Mouse (Mus musculus): ENCODE measurements around the gene Dnaaf5. TPM values are rescaled to one million over a fixed set of nuclear protein-coding genes. Genes with fewer than 3 reads are reported as not detected.

Dnaaf5 gene
- polyA plus RNA-seq, 1 experiment from 2014 or later = 5.8 TPM

DNA sequence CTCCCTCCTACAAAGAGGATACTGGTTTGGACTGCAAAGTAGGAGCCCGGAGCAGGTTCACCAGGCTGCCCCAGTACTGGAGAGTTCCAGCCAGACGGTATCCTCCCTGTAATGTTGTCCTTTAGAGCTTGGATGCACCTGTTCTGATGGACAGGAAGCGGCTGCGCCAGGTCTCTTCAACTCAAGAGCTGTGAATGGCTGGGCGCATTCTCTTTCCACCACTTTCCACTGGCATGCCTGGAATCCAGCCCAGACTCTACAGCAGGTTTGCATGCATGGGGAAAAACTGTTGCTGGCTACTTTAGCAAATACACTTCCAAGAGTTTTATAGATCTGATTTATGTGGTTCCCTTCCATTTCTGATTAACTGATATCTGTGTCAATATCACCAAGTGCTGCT lies 8.7 kb upstream of the Dnaaf5 start:
- Histone ChIP-seq H3K9me3 (no peaks in the 10 kb centered on the region), H3K4me3 (no peak overlapping the region; the same call in 1 of the 2 replicates), H3K27me3 (replicated peaks) (peaks cover 5% of the 10 kb centered on the region; the same call in 1 of the 2 replicates), H3K9ac (no peak overlapping the region), H3K27ac (replicated peaks) (peak overlapping the region; percentile 71), H3K4me2 (peak overlapping the region; percentile 39), H3K4me1 (peaks cover 16% of the 10 kb centered on the region), H3K36me3 (0 out of 2 replicates have a peak, but pooled peaks cover 3% of the 10 kb centered on the region)
- no peak for ATAC-seq (ENCODE audit: extremely low read depth, insufficient number of reproducible peaks, low FRiP score, low TSS enrichment)
- 31% methylated on average over 5 of the region's 5 CpGs for WGBS

DNA sequence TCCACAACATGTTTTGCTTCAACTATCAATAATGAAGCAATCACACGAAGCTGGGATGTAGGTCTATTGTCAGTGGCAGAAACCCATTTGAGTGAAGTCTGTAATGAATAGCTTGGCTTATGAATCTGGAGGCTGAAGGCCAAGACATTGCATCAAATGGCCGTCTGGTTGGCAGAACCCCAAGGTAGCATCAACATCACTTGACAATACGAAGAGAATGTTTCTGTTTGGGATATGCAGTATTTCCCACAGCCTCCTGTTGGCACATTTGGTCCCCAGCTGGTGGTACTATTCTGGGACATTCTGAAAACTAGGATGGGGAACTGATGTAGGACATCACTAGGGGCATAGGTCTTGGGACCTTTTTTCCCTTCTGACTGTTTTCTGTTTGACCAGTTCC lies 6.1 kb upstream of the Dnaaf5 start:
- Histone ChIP-seq H3K4me1 (peaks cover 26% of the 10 kb centered on the region), H3K9ac (no peak overlapping the region), H3K27me3 (replicated peaks) (no peaks in the 10 kb centered on the region), H3K4me3 (no peak overlapping the region), H3K36me3 (0 out of 2 replicates have a peak, but pooled peaks cover 3% of the 10 kb centered on the region), H3K4me2 (no peak overlapping the region), H3K27ac (replicated peaks) (no peak overlapping the region), H3K9me3 (no peaks in the 10 kb centered on the region)
- no peak for ATAC-seq (ENCODE audit: extremely low read depth, insufficient number of reproducible peaks, low FRiP score, low TSS enrichment)
- 78% methylated on average over 3 of the region's 3 CpGs for WGBS

DNA sequence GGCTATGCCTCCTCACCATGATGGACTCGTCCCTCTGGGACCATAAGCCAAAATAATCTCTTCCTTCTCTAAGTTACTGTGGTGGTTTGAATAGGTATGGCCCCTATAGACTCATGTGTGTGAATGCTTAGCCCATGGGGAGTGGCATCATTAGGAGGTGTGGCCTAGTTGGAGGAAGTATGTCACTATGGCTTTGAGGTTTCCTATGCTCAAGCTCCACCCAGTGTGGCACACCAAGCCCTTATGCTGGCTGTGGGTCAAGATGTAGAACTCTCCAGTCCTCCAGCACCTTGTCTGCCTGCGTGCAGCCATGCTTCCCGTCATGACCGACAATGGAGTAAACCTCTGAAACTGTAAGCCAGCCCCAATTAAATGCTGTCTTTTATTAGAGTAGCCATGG lies 4.3 kb upstream of the Dnaaf5 start:
- H3K36me3 ChIP-seq = 0 out of 2 replicates have a peak, but pooled peaks cover 3% of the 10 kb centered on the region
- no peaks in the 10 kb centered on the region for H3K27me3 ChIP-seq (replicated peaks)
- no peak for ATAC-seq (ENCODE audit: extremely low read depth, insufficient number of reproducible peaks, low FRiP score, low TSS enrichment)
- no peak overlapping the region for H3K4me3 ChIP-seq
- H3K4me2 ChIP-seq = no peak overlapping the region
- H3K9ac ChIP-seq = no peak overlapping the region
- H3K9me3 ChIP-seq = no peaks in the 10 kb centered on the region
- peaks cover 28% of the 10 kb centered on the region for H3K4me1 ChIP-seq
- 83% methylated on average over 4 of the region's 4 CpGs for WGBS
- H3K27ac ChIP-seq (replicated peaks) = no peak overlapping the region

DNA sequence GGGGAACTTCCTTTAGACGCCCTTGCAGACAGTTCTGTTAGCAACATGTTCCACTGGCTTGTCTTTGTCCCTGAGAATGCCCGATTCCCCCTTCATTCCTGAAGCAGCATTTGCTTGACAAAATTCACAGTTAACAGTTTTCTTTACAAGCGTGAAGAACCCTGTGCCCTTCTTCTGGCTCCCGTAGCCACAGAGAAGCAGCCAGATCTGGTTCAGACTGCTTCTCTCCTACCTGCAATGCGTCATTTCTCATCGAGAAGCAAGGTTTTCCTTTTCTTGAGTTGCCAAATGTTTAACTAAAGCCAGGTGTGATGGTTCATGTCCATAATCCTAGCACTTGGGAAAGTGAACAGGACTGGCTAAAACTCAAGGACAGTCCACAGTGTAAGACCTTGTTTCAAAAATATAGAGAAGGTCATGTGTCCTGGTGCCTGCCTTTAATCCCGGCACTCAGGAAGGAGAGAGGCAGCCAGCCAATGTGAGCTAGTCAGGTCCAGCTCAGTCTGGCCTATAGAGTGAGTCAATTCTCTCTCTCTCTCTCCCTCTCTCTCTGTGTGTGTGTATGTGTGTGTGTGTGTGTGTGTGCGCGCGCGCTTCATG lies 3.4 kb upstream of the Dnaaf5 start:
- peak overlapping the region; percentile 53 for H3K27ac ChIP-seq (replicated peaks)
- no peak overlapping the region for H3K9ac ChIP-seq
- peaks cover 28% of the 10 kb centered on the region for H3K4me1 ChIP-seq
- H3K27me3 ChIP-seq (replicated peaks) = no peaks in the 10 kb centered on the region
- 0 out of 2 replicates have a peak, but pooled peaks cover 3% of the 10 kb centered on the region for H3K36me3 ChIP-seq
- WGBS = 79% methylated on average over 11 of the region's 11 CpGs
- H3K4me2 ChIP-seq = no peak overlapping the region
- no peak overlapping the region for H3K4me3 ChIP-seq
- no peaks in the 10 kb centered on the region for H3K9me3 ChIP-seq
- no peak for ATAC-seq (ENCODE audit: extremely low read depth, insufficient number of reproducible peaks, low FRiP score, low TSS enrichment)

DNA sequence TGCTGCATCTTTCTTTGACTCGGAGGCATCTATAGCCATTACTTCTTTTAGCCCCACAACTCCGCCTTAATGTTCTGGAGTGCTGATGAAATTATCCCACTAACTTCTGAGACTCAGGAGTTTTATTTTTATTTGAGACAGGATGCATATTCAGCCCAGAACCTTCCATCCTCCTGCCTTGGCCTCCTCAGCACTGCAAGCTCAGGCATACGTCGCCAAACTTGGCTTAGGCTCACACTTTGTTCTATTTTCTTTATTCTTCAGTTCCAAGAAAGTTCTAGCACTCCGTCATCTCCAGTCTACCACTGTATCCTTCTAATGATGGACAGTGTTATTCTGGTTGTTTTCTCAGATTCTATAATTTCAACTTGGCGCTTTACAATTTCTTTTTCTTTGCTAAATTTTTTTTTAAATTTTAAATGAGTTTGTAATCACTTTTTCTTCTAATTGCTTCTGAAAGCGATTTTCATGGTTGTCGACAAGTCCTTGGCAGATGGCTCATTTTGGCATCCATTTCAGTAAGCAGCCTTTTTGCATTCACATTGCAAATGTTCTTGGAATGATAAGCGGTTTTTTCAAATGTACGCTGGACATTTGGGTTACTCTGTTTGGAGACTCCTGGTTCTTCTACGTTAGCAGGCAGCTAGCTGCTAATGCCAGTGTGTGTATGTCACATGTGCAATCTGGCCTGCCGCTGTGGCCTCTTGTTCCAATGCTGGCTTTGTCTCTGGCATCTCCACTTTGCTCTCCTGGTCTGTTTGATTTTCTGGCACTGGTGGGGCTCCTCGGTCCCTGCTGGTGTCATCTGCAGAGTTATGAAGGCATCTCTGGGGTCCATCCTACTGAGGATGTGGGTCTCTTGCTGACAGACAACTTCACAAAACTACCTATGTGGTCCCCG lies 2.6 kb upstream of the Dnaaf5 start:
- no peak overlapping the region for H3K27ac ChIP-seq (replicated peaks)

DNA sequence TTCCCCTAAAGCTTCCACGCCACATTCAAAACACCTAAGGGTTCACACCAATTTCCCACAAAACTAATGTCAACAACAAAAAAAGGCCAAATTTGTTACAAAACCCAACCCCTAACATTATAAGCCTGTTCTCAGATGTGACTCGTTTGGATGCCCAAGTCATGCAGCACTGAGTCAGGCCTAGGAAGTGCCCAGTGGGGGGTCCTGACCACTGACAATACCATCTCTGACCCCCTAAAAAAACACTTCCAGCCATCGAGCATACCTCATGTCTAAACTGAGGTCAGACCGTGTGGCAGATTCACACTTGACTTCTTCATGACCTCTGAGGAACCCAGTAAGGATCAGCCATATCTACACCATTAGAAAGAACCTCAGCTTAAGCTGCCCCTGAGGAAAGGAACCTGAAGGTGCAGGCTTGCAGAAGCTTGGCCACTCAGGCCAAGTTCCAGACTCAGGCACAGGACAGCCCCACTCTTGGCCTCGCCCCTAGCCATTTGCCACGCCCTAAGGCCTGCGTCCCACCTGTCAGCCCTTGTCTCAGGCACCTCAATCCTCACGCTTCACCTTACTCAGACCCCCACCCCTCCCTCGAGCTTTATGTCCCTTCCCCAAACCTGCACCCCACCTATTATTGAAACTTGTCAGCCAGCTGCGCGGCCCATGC lies 884 bp upstream of the Dnaaf5 start:
- Histone ChIP-seq H3K4me2 (peak overlapping the region; percentile 95), H3K27ac (replicated peaks) (peak overlapping the region; percentile 69), H3K4me1 (peaks cover 29% of the 10 kb centered on the region), H3K4me3 (peak overlapping the region; percentile 95), H3K27me3 (replicated peaks) (no peaks in the 10 kb centered on the region), H3K36me3 (peaks cover 25% of the 10 kb centered on the region), H3K9me3 (no peaks in the 10 kb centered on the region), H3K9ac (peak overlapping the region; percentile 68)
- peak; percentile 35; the same call in 1 of the 2 replicates for ATAC-seq (ENCODE audit: extremely low read depth, insufficient number of reproducible peaks, low FRiP score, low TSS enrichment)
- 29% methylated on average over 11 of the region's 11 CpGs for WGBS

More for the DNA sequence above, 2.6 kb upstream of the Dnaaf5 start:
- H3K4me2 ChIP-seq = no peak overlapping the region
- H3K36me3 ChIP-seq = peaks cover 7% of the 10 kb centered on the region; the same call in 1 of the 2 replicates
- H3K4me1 ChIP-seq = peaks cover 29% of the 10 kb centered on the region
- no peak overlapping the region; the same call in 1 of the 2 replicates for H3K9ac ChIP-seq
- no peak overlapping the region for H3K4me3 ChIP-seq
- ATAC-seq (ENCODE audit: extremely low read depth, insufficient number of reproducible peaks, low FRiP score, low TSS enrichment) = no peak
- 85% methylated on average over 14 of the region's 14 CpGs for WGBS
- no peaks in the 10 kb centered on the region for H3K9me3 ChIP-seq
- no peaks in the 10 kb centered on the region for H3K27me3 ChIP-seq (replicated peaks)

DNA sequence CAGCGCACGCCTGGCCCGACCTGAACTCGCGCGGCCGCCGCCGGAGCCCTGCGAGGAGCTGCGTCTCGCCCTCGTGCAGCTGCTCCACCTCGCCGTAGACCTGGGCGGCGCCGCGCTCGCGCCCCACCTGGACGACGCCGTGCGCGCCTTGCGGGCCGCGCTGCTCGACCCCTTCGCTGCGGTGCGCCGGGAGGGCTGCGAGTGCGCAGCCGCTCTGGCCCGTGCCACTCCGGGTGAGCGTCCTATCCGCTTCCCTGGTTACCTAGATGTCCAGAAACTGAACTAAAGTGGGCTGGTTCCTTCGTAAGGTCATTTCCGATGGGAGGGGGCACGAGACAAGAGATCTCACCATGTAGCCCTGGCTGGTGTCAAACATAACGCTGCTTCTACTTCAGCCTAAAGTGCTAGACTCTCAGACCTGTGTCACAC lies 594 bp downstream of the Dnaaf5 start:
- Histone ChIP-seq H3K4me2 (peak overlapping the region; percentile 95), H3K36me3 (peaks cover 37% of the 10 kb centered on the region), H3K9ac (peak overlapping the region; percentile 92), H3K27ac (replicated peaks) (peak overlapping the region; percentile 56), H3K4me3 (peak overlapping the region; percentile 95), H3K4me1 (peaks cover 29% of the 10 kb centered on the region), H3K27me3 (replicated peaks) (no peaks in the 10 kb centered on the region), H3K9me3 (no peaks in the 10 kb centered on the region)
- peak; percentile 7; the same call in 1 of the 2 replicates for ATAC-seq (ENCODE audit: extremely low read depth, insufficient number of reproducible peaks, low FRiP score, low TSS enrichment)
- WGBS = under 1% methylated on average over 45 of the region's 45 CpGs

DNA sequence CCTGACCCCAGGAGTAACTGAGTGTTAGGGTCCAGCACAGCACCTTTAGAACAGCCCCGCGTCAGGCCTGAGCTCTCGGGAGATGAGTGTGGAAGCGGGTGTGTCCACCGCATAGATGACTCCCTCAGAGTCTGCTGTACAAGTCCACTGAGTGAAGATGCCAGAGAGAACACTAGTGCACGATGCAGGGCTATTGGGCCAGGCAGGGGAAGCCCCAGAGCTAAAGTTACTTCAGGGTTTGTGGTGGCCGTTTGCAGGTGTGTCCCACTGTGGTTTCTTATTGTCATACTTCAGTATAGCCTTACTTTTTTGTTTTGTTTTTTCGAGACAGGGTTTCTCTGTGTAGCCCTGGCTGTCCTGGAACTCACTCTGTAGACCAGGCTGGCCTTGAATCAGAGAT lies 10.9 kb downstream of the Dnaaf5 start:
- no peak for ATAC-seq (ENCODE audit: extremely low read depth, insufficient number of reproducible peaks, low FRiP score, low TSS enrichment)
- H3K36me3 ChIP-seq = peaks cover 71% of the 10 kb centered on the region
- H3K4me3 ChIP-seq = no peak overlapping the region
- H3K4me2 ChIP-seq = no peak overlapping the region
- no peaks in the 10 kb centered on the region for H3K27me3 ChIP-seq (replicated peaks)
- H3K9me3 ChIP-seq = no peaks in the 10 kb centered on the region
- H3K9ac ChIP-seq = no peak overlapping the region
- 82% methylated on average over 8 of the region's 8 CpGs for WGBS
- H3K4me1 ChIP-seq = no peaks in the 10 kb centered on the region
- H3K27ac ChIP-seq (replicated peaks) = no peak overlapping the region

DNA sequence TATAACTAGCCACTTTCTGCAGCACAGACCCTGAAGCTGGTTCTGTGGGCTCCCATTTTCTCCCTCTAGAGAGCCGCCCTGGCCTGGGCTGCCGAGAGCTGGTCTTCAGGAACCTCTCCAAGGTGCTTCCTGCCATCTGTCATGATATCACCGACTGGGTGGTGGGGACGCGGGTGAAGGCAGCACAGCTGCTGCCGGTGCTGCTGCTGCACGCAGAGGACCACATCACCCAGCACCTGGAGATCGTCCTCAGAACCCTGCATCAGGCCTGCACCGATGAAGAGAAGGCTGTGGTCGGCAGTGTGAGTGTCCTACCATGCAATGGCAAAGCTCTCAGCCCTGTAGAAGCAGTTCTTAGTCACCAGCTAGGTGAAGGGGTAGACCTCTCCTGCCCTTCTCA lies 11.6 kb downstream of the Dnaaf5 start:
- Histone ChIP-seq H3K4me3 (no peak overlapping the region), H3K4me1 (peaks cover 2% of the 10 kb centered on the region), H3K27me3 (replicated peaks) (no peaks in the 10 kb centered on the region), H3K27ac (replicated peaks) (no peak overlapping the region), H3K9ac (no peak overlapping the region), H3K9me3 (no peaks in the 10 kb centered on the region), H3K4me2 (no peak overlapping the region), H3K36me3 (peaks cover 71% of the 10 kb centered on the region)
- no peak for ATAC-seq (ENCODE audit: extremely low read depth, insufficient number of reproducible peaks, low FRiP score, low TSS enrichment)
- WGBS = 69% methylated on average over 10 of the region's 10 CpGs

DNA sequence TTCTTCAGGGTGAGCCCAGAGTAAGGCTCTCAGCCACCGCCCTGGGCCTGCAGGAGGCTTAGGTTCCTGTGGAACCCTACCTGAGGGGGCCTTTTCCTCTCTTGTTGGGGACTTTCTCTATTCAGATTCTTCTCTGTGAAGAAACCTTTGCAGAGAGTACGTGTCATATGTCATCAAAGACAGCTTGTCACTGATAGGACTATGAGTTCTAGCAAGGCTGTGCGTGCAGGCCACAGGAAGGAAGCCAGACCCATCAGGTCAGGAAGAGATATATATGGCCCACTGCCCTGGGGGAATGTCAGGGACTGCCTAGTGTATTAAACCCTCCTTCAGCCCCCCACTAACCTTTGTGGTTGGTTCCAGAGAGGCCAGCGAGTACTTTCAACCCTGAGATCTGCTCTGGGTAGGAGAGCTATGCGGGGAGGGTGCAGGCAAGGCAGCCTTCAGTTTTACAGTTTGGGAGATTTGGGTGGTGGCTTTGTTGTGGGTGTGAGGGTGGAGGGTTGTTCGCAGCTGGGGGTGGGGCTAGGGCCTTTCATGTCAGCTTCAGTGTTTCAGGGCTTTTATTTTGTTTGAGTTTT lies 16.8 kb downstream of the Dnaaf5 start:
- Histone ChIP-seq H3K27me3 (replicated peaks) (no peaks in the 10 kb centered on the region), H3K9ac (no peak overlapping the region), H3K9me3 (no peaks in the 10 kb centered on the region), H3K4me1 (peaks cover 11% of the 10 kb centered on the region), H3K36me3 (peaks cover 93% of the 10 kb centered on the region), H3K4me3 (no peak overlapping the region), H3K4me2 (no peak overlapping the region), H3K27ac (replicated peaks) (no peak overlapping the region)
- WGBS = 50% methylated on average over 6 of the region's 6 CpGs
- ATAC-seq (ENCODE audit: extremely low read depth, insufficient number of reproducible peaks, low FRiP score, low TSS enrichment) = no peak

DNA sequence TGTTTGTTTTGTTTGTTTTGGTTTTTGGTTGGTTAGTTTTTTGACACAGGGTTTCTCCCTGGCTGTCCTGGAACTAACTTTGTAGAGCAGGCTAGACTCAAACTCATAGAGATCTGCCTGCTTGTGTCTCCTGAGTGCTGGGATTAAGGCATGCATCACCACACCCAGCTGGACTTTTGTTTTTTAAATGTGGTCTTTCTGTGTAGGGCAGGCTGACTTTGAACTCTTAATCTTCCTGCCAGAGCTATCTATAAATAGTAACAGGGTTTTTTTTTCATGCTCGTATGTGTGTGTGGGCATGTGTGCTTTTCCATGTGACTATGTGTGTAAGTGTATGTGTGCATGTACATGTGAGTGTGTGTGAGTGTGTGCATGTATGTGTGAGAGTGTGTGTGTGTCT lies 17.5 kb downstream of the Dnaaf5 start:
- H3K27ac ChIP-seq (replicated peaks) = no peak overlapping the region
- H3K4me3 ChIP-seq = no peak overlapping the region
- WGBS = 35% methylated on average over 1 of the region's 1 CpGs
- ATAC-seq (ENCODE audit: extremely low read depth, insufficient number of reproducible peaks, low FRiP score, low TSS enrichment) = no peak
- no peak overlapping the region for H3K9ac ChIP-seq
- H3K36me3 ChIP-seq = peaks cover 93% of the 10 kb centered on the region
- H3K4me2 ChIP-seq = no peak overlapping the region
- no peaks in the 10 kb centered on the region for H3K9me3 ChIP-seq
- H3K4me1 ChIP-seq = peaks cover 11% of the 10 kb centered on the region
- no peaks in the 10 kb centered on the region for H3K27me3 ChIP-seq (replicated peaks)
